Mouse (Mus musculus): ENCODE data around the gene Olfr1316. TPM values are rescaled to one million over a fixed set of nuclear protein-coding genes. Genes with fewer than 3 reads are reported as not detected.

Gene Olfr1316
- total RNA-seq (2014; rRNA removed) (0.16 TPM in 1 of 2 replicates, not detected in the other), polyA plus RNA-seq (2015; fragmentation: Nextera tagmentation; extraction: Ambion mirVana) (not detected in 2 replicates)

DNA sequence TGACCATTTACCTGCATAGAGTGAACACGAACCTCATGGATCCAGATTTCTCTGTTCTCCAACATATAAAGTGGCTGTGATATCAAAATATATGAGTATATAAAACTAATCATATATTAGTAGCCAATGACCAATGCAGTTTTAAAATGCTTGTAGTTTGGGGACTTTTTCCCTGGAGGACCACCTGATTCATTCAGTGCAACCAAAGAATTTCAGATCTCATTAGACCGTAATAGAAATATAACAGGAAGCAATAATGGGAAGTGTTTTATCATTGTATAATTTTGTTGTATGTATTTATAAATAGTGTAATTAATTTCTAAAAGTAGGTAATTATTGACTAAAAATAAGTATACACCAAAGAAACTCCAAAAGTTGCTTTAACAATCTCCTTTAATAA, at the start of gene Olfr1316:
Olfr1316 (minus strand) TSS at position 101 of the 400 bp plus-strand sequence.
- Histone ChIP-seq H3K4me3 (ENCODE audit: low read depth, low read length) (no peak within 1 kb of the TSS), H3K27me3 (ENCODE audit: insufficient read depth, low read length) (no peaks in the 10 kb centered on the region), H3K9ac (replicated peaks; ENCODE audit: low read length, poor library complexity, severe bottlenecking) (no peak within 1 kb of the TSS), H3K9me3 (ENCODE audit: low read length) (no peaks in the 10 kb centered on the region), H3K36me3 (ENCODE audit: insufficient read depth, low read length) (no peaks in the 10 kb centered on the region), H3K4me2 (ENCODE audit: low read depth, low read length, poor library complexity, severe bottlenecking) (no peak within 1 kb of the TSS), H3K27ac (ENCODE audit: low read depth, low read length) (no peak within 1 kb of the TSS), H3K4me1 (ENCODE audit: insufficient read depth, low read length) (no peaks in the 10 kb centered on the region)
- ATAC-seq (ENCODE audit: low FRiP score) (no peak), DNase-seq (ENCODE audit: low spot score) (no peak)
- TF ChIP-seq CTCF (IDR thresholded peaks at IDR 0.05): no peak
- WGBS: 91% methylated on average over 2 of the region's 2 CpGs

GRCm38 (mm10) chr2:112153898-112154297, 19.1 kb upstream of the Olfr1316 start, which contains the start of gene Olfr1318:
Gene Olfr1318, plus strand, starts transcription at chr2:112154198.
- Histone ChIP-seq H3K27me3 (ENCODE audit: insufficient read depth, low read length) (no peaks in the 10 kb centered on the region), H3K4me1 (ENCODE audit: insufficient read depth, low read length) (no peaks in the 10 kb centered on the region), H3K9me3 (ENCODE audit: low read length) (no peaks in the 10 kb centered on the region), H3K4me3 (ENCODE audit: low read depth, low read length) (no peak within 1 kb of the TSS), H3K9ac (replicated peaks; ENCODE audit: low read length, poor library complexity, severe bottlenecking) (no peak within 1 kb of the TSS), H3K36me3 (ENCODE audit: insufficient read depth, low read length) (no peaks in the 10 kb centered on the region), H3K27ac (ENCODE audit: low read depth, low read length) (no peak within 1 kb of the TSS), H3K4me2 (ENCODE audit: low read depth, low read length, poor library complexity, severe bottlenecking) (no peak within 1 kb of the TSS)
- TF ChIP-seq CTCF (IDR thresholded peaks at IDR 0.05): no peak
- DNase-seq (ENCODE audit: low spot score) (no peak), ATAC-seq (ENCODE audit: low FRiP score) (no peak)

GRCm38 (mm10) chr2:112140029-112140428, 5.3 kb upstream of the Olfr1316 start, which contains the start of gene Olfr1317:
Gene Olfr1317, plus strand, starts transcription at chr2:112140329.
- WGBS: 84% methylated on average over 2 of the region's 2 CpGs
- no peak for ATAC-seq (ENCODE audit: low FRiP score)
- no peak for TF ChIP-seq CTCF (IDR thresholded peaks at IDR 0.05)

GRCm38 (mm10) chr2:112115340-112115739, 19.4 kb downstream of the Olfr1316 start, which contains the start of gene Olfr1315-ps1:
Gene Olfr1315-ps1, minus strand, starts transcription at chr2:112115440.
- no peak for ATAC-seq (ENCODE audit: low FRiP score)
- DNase-seq (ENCODE audit: low spot score): no peak
- Histone ChIP-seq H3K27me3 (ENCODE audit: insufficient read depth, low read length) (no peaks in the 10 kb centered on the region), H3K9me3 (ENCODE audit: low read length) (no peaks in the 10 kb centered on the region), H3K4me2 (ENCODE audit: low read depth, low read length, poor library complexity, severe bottlenecking) (no peak within 1 kb of the TSS), H3K36me3 (ENCODE audit: insufficient read depth, low read length) (no peaks in the 10 kb centered on the region), H3K27ac (ENCODE audit: low read depth, low read length) (no peak within 1 kb of the TSS), H3K9ac (replicated peaks; ENCODE audit: low read length, poor library complexity, severe bottlenecking) (no peak within 1 kb of the TSS), H3K4me3 (ENCODE audit: low read depth, low read length) (no peak within 1 kb of the TSS), H3K4me1 (ENCODE audit: insufficient read depth, low read length) (no peaks in the 10 kb centered on the region)
- 71% methylated on average over 1 of the region's 1 CpGs for WGBS
- no peak for TF ChIP-seq CTCF (IDR thresholded peaks at IDR 0.05)

More at GRCm38 (mm10) chr2:112140029-112140428, 5.3 kb upstream of the Olfr1316 start, which contains the start of gene Olfr1317:
- Histone ChIP-seq H3K9ac (replicated peaks; ENCODE audit: low read length, poor library complexity, severe bottlenecking) (no peak within 1 kb of the TSS), H3K4me1 (ENCODE audit: insufficient read depth, low read length) (no peaks in the 10 kb centered on the region), H3K27ac (ENCODE audit: low read depth, low read length) (no peak within 1 kb of the TSS), H3K4me3 (ENCODE audit: low read depth, low read length) (no peak within 1 kb of the TSS), H3K36me3 (ENCODE audit: insufficient read depth, low read length) (no peaks in the 10 kb centered on the region), H3K27me3 (ENCODE audit: insufficient read depth, low read length) (no peaks in the 10 kb centered on the region), H3K4me2 (ENCODE audit: low read depth, low read length, poor library complexity, severe bottlenecking) (no peak within 1 kb of the TSS), H3K9me3 (ENCODE audit: low read length) (no peaks in the 10 kb centered on the region)
- no peak for DNase-seq (ENCODE audit: low spot score)

DNA sequence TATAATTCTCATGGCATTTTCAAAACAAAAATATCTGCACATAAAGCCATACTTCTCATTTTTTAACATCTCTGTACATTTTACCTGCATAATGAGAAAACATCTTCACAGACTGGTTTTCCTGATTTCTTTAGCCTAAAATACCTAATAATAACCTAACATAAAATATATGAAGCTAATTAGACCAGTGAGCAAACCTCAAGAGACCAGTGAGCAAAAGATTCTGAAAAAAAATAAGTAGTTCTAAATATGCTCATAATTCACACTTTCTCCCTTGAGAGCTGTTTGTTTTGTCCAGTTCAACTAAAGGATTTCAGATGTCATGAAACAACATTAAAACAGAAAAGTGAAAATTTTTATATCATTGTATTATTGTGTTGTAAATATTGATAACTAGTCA, 38.1 kb downstream of the Olfr1316 start, which contains the start of gene Olfr1314:
Olfr1314 (minus strand) TSS at position 101 of the 400 bp plus-strand sequence.
- no peaks in the 10 kb centered on the region for H3K9me3 ChIP-seq (ENCODE audit: low read length)
- TF ChIP-seq CTCF (IDR thresholded peaks at IDR 0.05): no peak
- no peaks in the 10 kb centered on the region for H3K27me3 ChIP-seq (ENCODE audit: insufficient read depth, low read length)

GRCm38 (mm10) chr2:112077743-112078142, 57.0 kb downstream of the Olfr1316 start, which contains the start of gene Olfr1313:
Gene Olfr1313, minus strand, starts transcription at chr2:112077843.
- DNase-seq (ENCODE audit: low spot score) (no peak), ATAC-seq (ENCODE audit: low FRiP score) (no peak)
- Histone ChIP-seq H3K9ac (replicated peaks; ENCODE audit: low read length, poor library complexity, severe bottlenecking) (no peak within 1 kb of the TSS), H3K27me3 (ENCODE audit: insufficient read depth, low read length) (no peaks in the 10 kb centered on the region), H3K36me3 (ENCODE audit: insufficient read depth, low read length) (no peaks in the 10 kb centered on the region), H3K4me2 (ENCODE audit: low read depth, low read length, poor library complexity, severe bottlenecking) (no peak within 1 kb of the TSS), H3K9me3 (ENCODE audit: low read length) (no peaks in the 10 kb centered on the region), H3K27ac (ENCODE audit: low read depth, low read length) (no peak within 1 kb of the TSS), H3K4me3 (ENCODE audit: low read depth, low read length) (no peak within 1 kb of the TSS), H3K4me1 (ENCODE audit: insufficient read depth, low read length) (no peaks in the 10 kb centered on the region)
- no peak for TF ChIP-seq CTCF (IDR thresholded peaks at IDR 0.05)

More for the DNA sequence above, 38.1 kb downstream of the Olfr1316 start, which contains the start of gene Olfr1314:
- no peak for DNase-seq (ENCODE audit: low spot score)
- Histone ChIP-seq H3K27ac (ENCODE audit: low read depth, low read length) (no peak within 1 kb of the TSS), H3K4me3 (ENCODE audit: low read depth, low read length) (no peak within 1 kb of the TSS), H3K4me2 (ENCODE audit: low read depth, low read length, poor library complexity, severe bottlenecking) (no peak within 1 kb of the TSS), H3K9ac (replicated peaks; ENCODE audit: low read length, poor library complexity, severe bottlenecking) (no peak within 1 kb of the TSS), H3K4me1 (ENCODE audit: insufficient read depth, low read length) (no peaks in the 10 kb centered on the region), H3K36me3 (ENCODE audit: insufficient read depth, low read length) (no peaks in the 10 kb centered on the region)
- no peak for ATAC-seq (ENCODE audit: low FRiP score)

Other genes with a start within 250 kb of the Olfr1316 start
- gene Olfr1306, start 218.7 kb downstream of the Olfr1316 start, total RNA-seq (2014; rRNA removed): not detected in 2 replicates
- gene Olfr1306, start 218.7 kb downstream of the Olfr1316 start, polyA plus RNA-seq (2015; fragmentation: Nextera tagmentation; extraction: Ambion mirVana): not detected in 2 replicates
- 0.47 TPM in 1 of 2 replicates, not detected in the other for gene Olfr1307, start 185.5 kb downstream of the Olfr1316 start, total RNA-seq (2014; rRNA removed)
- gene Olfr1307, start 185.5 kb downstream of the Olfr1316 start, polyA plus RNA-seq (2015; fragmentation: Nextera tagmentation; extraction: Ambion mirVana): not detected in 2 replicates
- gene Olfr1308, start 170.0 kb downstream of the Olfr1316 start, total RNA-seq (2014; rRNA removed): not detected in 2 replicates
- not detected in 2 replicates for gene Olfr1308, start 170.0 kb downstream of the Olfr1316 start, polyA plus RNA-seq (2015; fragmentation: Nextera tagmentation; extraction: Ambion mirVana)
- gene Olfr1309, start 144.7 kb downstream of the Olfr1316 start, total RNA-seq (2014; rRNA removed): not detected in 2 replicates
- gene Olfr1309, start 144.7 kb downstream of the Olfr1316 start, polyA plus RNA-seq (2015; fragmentation: Nextera tagmentation; extraction: Ambion mirVana): not detected in 2 replicates
- not detected in 2 replicates for gene Olfr1310, start 122.3 kb downstream of the Olfr1316 start, total RNA-seq (2014; rRNA removed)
- gene Olfr1310, start 122.3 kb downstream of the Olfr1316 start, polyA plus RNA-seq (2015; fragmentation: Nextera tagmentation; extraction: Ambion mirVana): not detected in 2 replicates
- not detected in 2 replicates for gene Olfr1311, start 110.6 kb downstream of the Olfr1316 start, total RNA-seq (2014; rRNA removed)
- gene Olfr1311, start 110.6 kb downstream of the Olfr1316 start, polyA plus RNA-seq (2015; fragmentation: Nextera tagmentation; extraction: Ambion mirVana): not detected in 2 replicates
- gene Olfr1312, start 84.7 kb downstream of the Olfr1316 start, total RNA-seq (2014; rRNA removed): not detected in 2 replicates
- gene Olfr1312, start 84.7 kb downstream of the Olfr1316 start, polyA plus RNA-seq (2015; fragmentation: Nextera tagmentation; extraction: Ambion mirVana): not detected in 2 replicates
- not detected in 2 replicates for gene Olfr1313, start 57.1 kb downstream of the Olfr1316 start, total RNA-seq (2014; rRNA removed)
- gene Olfr1313, start 57.1 kb downstream of the Olfr1316 start, polyA plus RNA-seq (2015; fragmentation: Nextera tagmentation; extraction: Ambion mirVana): not detected in 2 replicates
- gene Olfr1314, start 38.2 kb downstream of the Olfr1316 start, total RNA-seq (2014; rRNA removed): not detected in 2 replicates
- not detected in 2 replicates for gene Olfr1314, start 38.2 kb downstream of the Olfr1316 start, polyA plus RNA-seq (2015; fragmentation: Nextera tagmentation; extraction: Ambion mirVana)
- not detected in 2 replicates for gene Olfr1315-ps1, start 19.5 kb downstream of the Olfr1316 start, total RNA-seq (2014; rRNA removed)
- gene Olfr1315-ps1, start 19.5 kb downstream of the Olfr1316 start, polyA plus RNA-seq (2015; fragmentation: Nextera tagmentation; extraction: Ambion mirVana): not detected in 2 replicates
- gene Olfr1317, start 5.4 kb upstream of the Olfr1316 start, total RNA-seq (2014; rRNA removed): not detected in 2 replicates
- gene Olfr1317, start 5.4 kb upstream of the Olfr1316 start, polyA plus RNA-seq (2015; fragmentation: Nextera tagmentation; extraction: Ambion mirVana): not detected in 2 replicates
- not detected in 2 replicates for gene Olfr1318, start 19.2 kb upstream of the Olfr1316 start, total RNA-seq (2014; rRNA removed)
- gene Olfr1318, start 19.2 kb upstream of the Olfr1316 start, polyA plus RNA-seq (2015; fragmentation: Nextera tagmentation; extraction: Ambion mirVana): 0.05 TPM in 1 of 2 replicates, not detected in the other
- 23.3 and 37.2 TPM in 2 replicates for gene Lpcat4, start 104.5 kb upstream of the Olfr1316 start, total RNA-seq (2014; rRNA removed)
- 20.2 and 21.6 TPM in 2 replicates for gene Lpcat4, start 104.5 kb upstream of the Olfr1316 start, polyA plus RNA-seq (2015; fragmentation: Nextera tagmentation; extraction: Ambion mirVana)
- not detected in 2 replicates for gene Nutm1, start 124.3 kb upstream of the Olfr1316 start, total RNA-seq (2014; rRNA removed)
- gene Nutm1, start 124.3 kb upstream of the Olfr1316 start, polyA plus RNA-seq (2015; fragmentation: Nextera tagmentation; extraction: Ambion mirVana): 0.06 and 0.09 TPM in 2 replicates
- 75.7 and 111 TPM in 2 replicates for gene Nop10, start 126.9 kb upstream of the Olfr1316 start, total RNA-seq (2014; rRNA removed)
- 151 and 158 TPM in 2 replicates for gene Nop10, start 126.9 kb upstream of the Olfr1316 start, polyA plus RNA-seq (2015; fragmentation: Nextera tagmentation; extraction: Ambion mirVana)
- gene Slc12a6, start 130.8 kb upstream of the Olfr1316 start, total RNA-seq (2014; rRNA removed): 69.7 and 81.6 TPM in 2 replicates
- gene Slc12a6, start 130.8 kb upstream of the Olfr1316 start, polyA plus RNA-seq (2015; fragmentation: Nextera tagmentation; extraction: Ambion mirVana): 13.3 and 14.1 TPM in 2 replicates
- 2.3 and 2.5 TPM in 2 replicates for gene Gm21985, start 131.3 kb upstream of the Olfr1316 start, total RNA-seq (2014; rRNA removed)
- not detected in 2 replicates for gene Gm21985, start 131.3 kb upstream of the Olfr1316 start, polyA plus RNA-seq (2015; fragmentation: Nextera tagmentation; extraction: Ambion mirVana)
- 113 and 129 TPM in 2 replicates for gene Emc4, start 233.1 kb upstream of the Olfr1316 start, total RNA-seq (2014; rRNA removed)
- 219 and 242 TPM in 2 replicates for gene Emc4, start 233.1 kb upstream of the Olfr1316 start, polyA plus RNA-seq (2015; fragmentation: Nextera tagmentation; extraction: Ambion mirVana)
- 15.1 and 18.7 TPM in 2 replicates for gene Katnbl1, start 244.2 kb upstream of the Olfr1316 start, total RNA-seq (2014; rRNA removed)
- 19.8 and 20.1 TPM in 2 replicates for gene Katnbl1, start 244.2 kb upstream of the Olfr1316 start, polyA plus RNA-seq (2015; fragmentation: Nextera tagmentation; extraction: Ambion mirVana)

Measured in midbrain, postnatal 0 days (tissue).